Comparison of ENCODE assay signal across 8 mouse cellular contexts in the genomic region with DNA sequence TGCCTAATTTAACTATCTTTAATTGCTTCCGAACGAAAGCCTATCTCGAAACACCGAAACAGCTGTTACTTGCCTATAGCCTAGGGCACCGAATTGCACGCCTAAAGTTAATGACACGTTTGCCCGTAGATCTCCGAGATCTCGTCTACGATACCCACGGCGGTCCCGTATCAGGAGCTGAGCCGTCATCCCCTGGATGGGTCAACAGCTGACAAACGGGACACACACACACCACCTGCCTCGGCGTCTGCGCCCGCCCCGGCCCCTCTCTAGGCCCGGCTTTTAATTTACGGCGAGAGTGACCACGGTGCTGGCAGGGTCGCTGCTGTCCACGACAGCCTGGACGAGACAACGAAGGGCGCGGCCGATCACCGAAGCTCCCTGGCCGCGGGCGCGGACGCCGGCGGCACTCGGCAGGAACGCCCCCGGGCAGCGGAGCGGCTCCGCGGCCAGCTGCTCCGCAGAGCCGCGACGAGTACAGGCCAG. TPM values are rescaled to one million over a fixed set of nuclear protein-coding genes. Genes with fewer than 3 reads are reported as not detected.
DNase-seq lines count a peak whose midpoint lies in the region; ATAC-seq lines count a peak whose summit lies in the region.

No protein-coding gene starts in this region.

- H3K27me3 ChIP-seq in forebrain, embryonic 12.5 days = no peaks in the 10 kb centered on the region
- H3K27me3 ChIP-seq in liver, embryonic 12.5 days (replicated peaks) = no peaks in the 10 kb centered on the region
- no peaks in the 10 kb centered on the region for H3K27me3 ChIP-seq in stomach, embryonic 14.5 days (ENCODE audit: control insufficient read depth, insufficient read depth, low read length)

- H3K27ac ChIP-seq in forebrain, embryonic 12.5 days = peak overlapping the region; percentile 86
- peak overlapping the region; percentile 94 for H3K27ac ChIP-seq in liver, embryonic 12.5 days
- peak overlapping the region; percentile 87 for H3K27ac ChIP-seq in stomach, embryonic 14.5 days (ENCODE audit: low read length)

- DNase-seq in left cerebral cortex, postnatal 4 days = peak; percentile 30
- DNase-seq in left cerebral cortex, adult 18-20 months (ENCODE audit: low spot score in 2 of 2) = no peak
- no peak for DNase-seq in thymus, postnatal 10 days (ENCODE audit: low spot score in 2 of 2)
- DNase-seq in frontal cortex, postnatal 36 days (ENCODE audit: low spot score in 2 of 2) = no peak

- peak; percentile 3 for ATAC-seq in activated CD4-positive, CD25-positive, alpha-beta regulatory T cell, adult 4 months
- peak; percentile 66 for ATAC-seq in forebrain, embryonic 12.5 days (ENCODE audit: low FRiP score)
- peak; percentile 70 for ATAC-seq in liver, embryonic 12.5 days
- ATAC-seq in stomach, embryonic 14.5 days (ENCODE audit: insufficient number of reproducible peaks, insufficient read depth, low FRiP score, low read depth) = peak; percentile 51; the same call in 1 of the 2 replicates

- WGBS in forebrain, embryonic 12.5 days = 2% methylated on average over 51 of the region's 51 CpGs
- whole genome bisulfite sequencing in liver, embryonic 12.5 days (ENCODE audit: insufficient replicate concordance) = under 1% methylated on average over 51 of the region's 51 CpGs
- WGBS in stomach, embryonic 14.5 days = 2% methylated on average over 48 of the region's 51 CpGs

- no peaks in the 10 kb centered on the region for H3K9me3 ChIP-seq in forebrain, embryonic 12.5 days
- no peaks in the 10 kb centered on the region for H3K9me3 ChIP-seq in liver, embryonic 12.5 days (replicated peaks)
- no peaks in the 10 kb centered on the region for H3K9me3 ChIP-seq in stomach, embryonic 14.5 days (ENCODE audit: control insufficient read depth, low read depth, low read length)

- intact Hi-C loops in left cerebral cortex, postnatal 4 days (cut with DNase I) = loop anchor here (10.0 kb wide), 1 partner anchor 703 kb away; no protein-coding TSS in a partner anchor

- H3K9ac ChIP-seq in forebrain, embryonic 12.5 days = peak overlapping the region; percentile 89
- peak overlapping the region; percentile 96 for H3K9ac ChIP-seq in liver, embryonic 12.5 days
- peak overlapping the region; percentile 94 for H3K9ac ChIP-seq in stomach, embryonic 14.5 days (replicated peaks; ENCODE audit: low read depth, low read length)

- H3K4me3 ChIP-seq in forebrain, embryonic 12.5 days (replicated peaks) = peak overlapping the region; percentile 95
- H3K4me3 ChIP-seq in liver, embryonic 12.5 days = peak overlapping the region; percentile 94
- H3K4me3 ChIP-seq in stomach, embryonic 14.5 days (ENCODE audit: low read depth, low read length) = peak overlapping the region; percentile 91

- no peaks in the 10 kb centered on the region for H3K36me3 ChIP-seq in forebrain, embryonic 12.5 days (replicated peaks)
- peaks cover 14% of the 10 kb centered on the region; the same call in 1 of the 2 replicates for H3K36me3 ChIP-seq in liver, embryonic 12.5 days
- H3K36me3 ChIP-seq in stomach, embryonic 14.5 days (ENCODE audit: control insufficient read depth, insufficient read depth, low read length) = no peaks in the 10 kb centered on the region

- peaks cover 16% of the 10 kb centered on the region for H3K4me1 ChIP-seq in forebrain, embryonic 12.5 days
- H3K4me1 ChIP-seq in liver, embryonic 12.5 days = peaks cover 49% of the 10 kb centered on the region
- no peaks in the 10 kb centered on the region; the same call in 1 of the 2 replicates for H3K4me1 ChIP-seq in stomach, embryonic 14.5 days (ENCODE audit: control insufficient read depth, insufficient read depth, low read length)

- peak overlapping the region; percentile 67 for H3K4me2 ChIP-seq in forebrain, embryonic 12.5 days
- H3K4me2 ChIP-seq in liver, embryonic 12.5 days = peak overlapping the region; percentile 85
- peak overlapping the region; percentile 80 for H3K4me2 ChIP-seq in stomach, embryonic 14.5 days (replicated peaks; ENCODE audit: low read depth, low read length)

RNA-seq across cellular contexts. Expression of a gene that starts 0.7 kb away (rescaled TPM):
- 10 to 100 TPM; 83.4 to 95.5 TPM for total RNA-seq in left cerebral cortex, postnatal 4 days (2021)
- total RNA-seq in left cerebral cortex, adult 18-20 months (2021) = 10 to 100 TPM; 67.0 to 74.0 TPM
- polyA plus RNA-seq in activated CD4-positive, CD25-positive, alpha-beta regulatory T cell, adult 4 months (2017; shearing (Covaris generic)) = 100 to 1,000 TPM; 168 to 171 TPM
- polyA plus RNA-seq in forebrain, embryonic 12.5 days (2016; fragmentation: Nextera tagmentation; extraction: Ambion mirVana) = 205 and 215 TPM in 2 replicates
- 136 and 146 TPM in 2 replicates for polyA plus RNA-seq in liver, embryonic 12.5 days (2016; fragmentation: Nextera tagmentation; extraction: Ambion mirVana)
- polyA plus RNA-seq in stomach, embryonic 14.5 days (2014; fragmentation: Nextera tagmentation; extraction: Ambion mirVana) = 220 and 230 TPM in 2 replicates

Comparison
In these comparisons a context has a peak if more than half of its experiments do, and no peak if none do; other contexts are left out.
1. ATAC-seq: peak in every context shown above with its lines; median percentile 70 in liver, embryonic 12.5 days; 66 in forebrain, embryonic 12.5 days; 51 in stomach, embryonic 14.5 days; 3 in activated CD4-positive, CD25-positive, alpha-beta regulatory T cell, adult 4 months.